Mouse (Mus musculus) thymus, adult 2 months (tissue): ENCODE results near the gene Vdr.

Experiments
- CTCF ChIP-seq: fragments of 200-500 bp; IDR thresholded peaks from 2 replicates; pipeline ENCODE4 v1.5.1; 2012; ENCODE audit warnings: mild to moderate bottlenecking, control low read depth, low read length, moderate library complexity, borderline replicate concordance; ENCODE audit not compliant: control insufficient read depth, poor library complexity, insufficient read depth; ENCODE audit errors: extremely low read depth
- POLR2A ChIP-seq: fragments of 200-500 bp; IDR thresholded peaks from 2 replicates; pipeline ENCODE4 v1.6.1; 2012; ENCODE audit warnings: mild to moderate bottlenecking, low read length, control low read depth, moderate library complexity; ENCODE audit not compliant: control insufficient read depth, poor library complexity, insufficient read depth; ENCODE audit errors: extremely low read depth

DNA sequence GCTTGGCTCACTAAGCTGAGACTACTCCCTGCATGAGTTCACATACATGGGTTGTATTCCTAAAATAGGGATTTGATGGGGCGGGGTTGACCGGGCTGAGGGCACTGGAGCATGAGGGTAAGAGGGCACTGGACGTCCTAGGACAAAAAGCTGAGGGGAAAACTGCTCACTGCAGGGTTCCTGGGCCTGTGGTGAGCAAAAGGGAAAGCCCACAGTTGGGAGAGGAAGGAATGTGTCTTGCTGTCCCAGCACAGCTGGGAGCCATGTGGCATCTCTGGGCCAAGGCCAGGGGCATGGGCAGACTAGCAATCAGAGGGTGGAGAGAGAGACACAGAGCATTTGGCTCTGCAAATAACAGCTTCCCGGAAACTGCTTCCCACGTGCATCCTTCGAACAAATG lies 28.1 kb upstream of the Vdr start:
- no peak for TF ChIP-seq CTCF
- TF ChIP-seq POLR2A: no peak
